Mouse (Mus musculus): Measurements from ENCODE around the gene Abhd8. TPM values are rescaled to one million over a fixed set of nuclear protein-coding genes. Genes with fewer than 3 reads are reported as not detected.

Gene Abhd8
- polyA plus RNA-seq, 1 experiment from 2014 or later: 35.4 TPM

DNA sequence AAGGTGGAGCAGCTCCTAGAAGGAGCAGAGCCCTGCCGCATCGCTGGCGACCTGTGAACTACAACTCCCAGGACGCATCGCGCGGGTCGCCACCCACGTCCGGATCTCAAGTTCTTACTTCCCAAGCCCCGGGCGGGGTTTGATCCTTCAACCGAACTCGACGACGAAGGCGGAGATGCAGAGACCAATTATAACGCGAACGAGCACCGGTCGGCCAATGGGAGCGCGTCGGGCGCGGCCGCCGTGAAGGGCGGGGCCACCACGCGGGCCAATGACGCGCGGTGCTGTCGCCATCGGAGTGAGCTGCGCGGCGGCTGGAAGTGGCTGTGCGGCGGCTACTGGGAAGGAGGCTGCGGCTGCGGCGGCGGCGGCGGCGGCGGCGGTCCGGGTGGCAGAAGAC, 5.5 kb upstream of the Abhd8 start, which contains the start of gene Dda1:
Gene Dda1, plus strand, starts transcription at position 284 of the 400 bp plus-strand sequence.
- Histone ChIP-seq H3K4me1 (replicated peaks) (peaks cover 25% of the 10 kb centered on the region), H3K9me3 (replicated peaks) (no peaks in the 10 kb centered on the region), H3K36me3 (peaks cover 35% of the 10 kb centered on the region), H3K27ac (ENCODE audit: poor library complexity, severe bottlenecking) (0 out of 2 replicates have a peak within 1 kb of the TSS, but pooled peaks have one; percentile 59), H3K9ac (peak within 1 kb of the TSS; percentile 94), H3K4me2 (peak within 1 kb of the TSS; percentile 85), H3K27me3 (replicated peaks) (no peaks in the 10 kb centered on the region), H3K4me3 (peak within 1 kb of the TSS; percentile 96)
- WGBS: under 1% methylated on average over 42 of the region's 52 CpGs
- ATAC-seq (ENCODE audit: insufficient number of reproducible peaks, low FRiP score): peak; percentile 89

DNA sequence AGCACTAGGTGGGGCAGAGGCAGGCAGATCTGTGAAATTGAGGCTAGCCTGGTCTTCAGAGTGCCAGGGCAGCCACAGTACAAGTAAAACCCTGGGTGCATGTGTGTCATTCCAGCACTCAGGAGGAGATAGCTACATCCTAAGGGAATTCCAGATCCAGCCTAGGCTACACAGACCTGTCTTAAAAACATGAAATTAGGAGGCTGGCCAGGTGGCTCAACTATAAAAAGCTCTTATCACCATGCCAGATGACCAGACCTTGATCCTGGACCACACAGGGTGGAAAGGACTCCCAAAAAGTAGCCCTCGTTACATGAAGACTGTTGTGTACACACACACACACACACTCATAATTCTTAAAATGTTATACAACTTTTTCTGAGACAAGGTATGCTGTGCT, 4.5 kb upstream of the Abhd8 start:
- no peaks in the 10 kb centered on the region for H3K9me3 ChIP-seq (replicated peaks)
- H3K4me1 ChIP-seq (replicated peaks): peaks cover 28% of the 10 kb centered on the region
- no peak overlapping the region for H3K4me2 ChIP-seq
- H3K9ac ChIP-seq: no peak overlapping the region
- H3K27me3 ChIP-seq (replicated peaks): no peaks in the 10 kb centered on the region
- peaks cover 26% of the 10 kb centered on the region for H3K36me3 ChIP-seq
- H3K4me3 ChIP-seq: no peak overlapping the region
- ATAC-seq (ENCODE audit: insufficient number of reproducible peaks, low FRiP score): no peak
- WGBS: 81% methylated on average over 1 of the region's 1 CpGs
- H3K27ac ChIP-seq (ENCODE audit: poor library complexity, severe bottlenecking): no peak overlapping the region

DNA sequence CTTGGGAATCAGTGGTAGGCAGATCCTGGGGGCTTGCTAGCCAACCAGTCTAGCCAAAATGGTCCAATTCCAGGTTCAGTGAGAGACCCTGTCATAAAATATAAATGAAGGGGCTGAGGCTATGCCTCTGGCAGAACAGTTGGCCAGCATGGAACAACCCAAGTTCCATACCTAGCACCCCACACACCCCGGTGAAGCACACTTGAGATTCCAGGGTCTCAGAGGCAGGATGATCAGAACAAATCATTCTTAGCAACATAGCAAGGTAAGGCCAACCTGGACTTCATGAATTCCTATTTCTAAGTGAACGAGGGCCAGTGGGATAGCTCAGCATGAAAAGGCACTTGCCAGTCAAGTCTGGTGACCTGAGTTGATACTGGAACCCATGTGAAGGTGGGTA, 3.7 kb upstream of the Abhd8 start:
- H3K9ac ChIP-seq: no peak overlapping the region
- WGBS: 95% methylated on average over 2 of the region's 2 CpGs
- no peak overlapping the region for H3K4me3 ChIP-seq
- H3K27me3 ChIP-seq (replicated peaks): no peaks in the 10 kb centered on the region
- H3K4me1 ChIP-seq (replicated peaks): peaks cover 36% of the 10 kb centered on the region
- H3K36me3 ChIP-seq: peaks cover 18% of the 10 kb centered on the region
- H3K4me2 ChIP-seq: no peak overlapping the region
- ATAC-seq (ENCODE audit: insufficient number of reproducible peaks, low FRiP score): no peak
- no peak overlapping the region for H3K27ac ChIP-seq (ENCODE audit: poor library complexity, severe bottlenecking)
- H3K9me3 ChIP-seq (replicated peaks): no peaks in the 10 kb centered on the region

- Histone ChIP-seq H3K36me3 (peaks cover 12% of the 10 kb centered on the region), H3K27me3 (replicated peaks) (peaks cover 8% of the 10 kb centered on the region), H3K9me3 (replicated peaks) (no peaks in the 10 kb centered on the region), H3K4me2 (no peak overlapping the region), H3K27ac (ENCODE audit: poor library complexity, severe bottlenecking) (no peak overlapping the region), H3K9ac (no peak overlapping the region), H3K4me1 (replicated peaks) (peaks cover 37% of the 10 kb centered on the region), H3K4me3 (no peak overlapping the region)
- 94% methylated on average over 5 of the region's 5 CpGs for WGBS
- ATAC-seq (ENCODE audit: insufficient number of reproducible peaks, low FRiP score): no peak
Measured at GRCm38 (mm10) chr8:71466198-71466597, 2.7 kb upstream of the Abhd8 start.

DNA sequence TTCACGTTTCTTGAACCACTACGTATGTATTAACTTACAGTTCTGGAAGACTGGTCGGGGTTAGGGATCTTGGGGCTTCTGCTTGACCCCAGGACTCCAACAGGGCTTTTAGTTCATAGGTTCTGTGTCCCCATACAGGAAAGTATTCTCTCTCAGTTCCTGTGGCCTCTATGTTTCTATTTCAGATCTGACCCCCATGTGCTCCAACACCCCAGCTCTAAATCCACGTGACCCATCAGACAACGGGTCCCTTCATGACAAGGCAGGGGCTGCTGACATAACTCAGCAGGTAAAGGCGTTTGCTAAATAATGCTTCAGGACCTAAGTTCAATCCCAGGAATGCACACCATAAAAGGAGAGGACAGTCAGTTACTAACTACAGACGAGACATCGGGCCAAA, 2.3 kb upstream of the Abhd8 start:
- Histone ChIP-seq H3K9ac (no peak overlapping the region), H3K4me2 (peak overlapping the region; percentile 93), H3K4me1 (replicated peaks) (peaks cover 35% of the 10 kb centered on the region), H3K27me3 (replicated peaks) (peaks cover 12% of the 10 kb centered on the region), H3K4me3 (peak overlapping the region; percentile 91), H3K27ac (ENCODE audit: poor library complexity, severe bottlenecking) (no peak overlapping the region), H3K9me3 (replicated peaks) (no peaks in the 10 kb centered on the region), H3K36me3 (peaks cover 12% of the 10 kb centered on the region)
- ATAC-seq (ENCODE audit: insufficient number of reproducible peaks, low FRiP score): no peak
- WGBS: 74% methylated on average over 8 of the region's 8 CpGs

GRCm38 (mm10) chr8:71464513-71465500, 1.4 kb upstream of the Abhd8 start, which contains the start of gene Mrpl34:
Gene Mrpl34 (plus strand): TSS chr8:71464959.
- Histone ChIP-seq H3K9ac (peak within 1 kb of the TSS; percentile 89), H3K27ac (ENCODE audit: poor library complexity, severe bottlenecking) (peak within 1 kb of the TSS; percentile 83), H3K27me3 (replicated peaks) (peaks cover 14% of the 10 kb centered on the region), H3K9me3 (replicated peaks) (no peaks in the 10 kb centered on the region), H3K4me1 (replicated peaks) (peaks cover 26% of the 10 kb centered on the region), H3K4me3 (peak within 1 kb of the TSS; percentile 91), H3K4me2 (peak within 1 kb of the TSS; percentile 93), H3K36me3 (peaks cover 13% of the 10 kb centered on the region)
- under 1% methylated on average over 59 of the region's 59 CpGs for WGBS
- ATAC-seq (ENCODE audit: insufficient number of reproducible peaks, low FRiP score): peak; percentile 87

GRCm38 (mm10) chr8:71462786-71463185, 669 bp downstream of the Abhd8 start:
- WGBS: 9% methylated on average over 16 of the region's 16 CpGs
- Histone ChIP-seq H3K9me3 (replicated peaks) (no peaks in the 10 kb centered on the region), H3K9ac (peak overlapping the region; percentile 89), H3K27ac (ENCODE audit: poor library complexity, severe bottlenecking) (peak overlapping the region; percentile 83; the same call in 1 of the 2 replicates), H3K27me3 (replicated peaks) (peaks cover 14% of the 10 kb centered on the region), H3K4me2 (peak overlapping the region; percentile 93), H3K4me1 (replicated peaks) (peaks cover 23% of the 10 kb centered on the region), H3K36me3 (peaks cover 33% of the 10 kb centered on the region), H3K4me3 (peak overlapping the region; percentile 91)
- 0 out of 2 replicates have a peak, but pooled peaks have one; percentile 5 for ATAC-seq (ENCODE audit: insufficient number of reproducible peaks, low FRiP score)

- H3K4me3 ChIP-seq: peak overlapping the region; percentile 91; the same call in 1 of the 2 replicates
- H3K4me1 ChIP-seq (replicated peaks): peaks cover 23% of the 10 kb centered on the region
- WGBS: 66% methylated on average over 4 of the region's 4 CpGs
- no peak overlapping the region for H3K27ac ChIP-seq (ENCODE audit: poor library complexity, severe bottlenecking)
- peaks cover 39% of the 10 kb centered on the region for H3K36me3 ChIP-seq
- no peak for ATAC-seq (ENCODE audit: insufficient number of reproducible peaks, low FRiP score)
- peak overlapping the region; percentile 93 for H3K4me2 ChIP-seq
- no peaks in the 10 kb centered on the region for H3K9me3 ChIP-seq (replicated peaks)
- peak overlapping the region; percentile 89; the same call in 1 of the 2 replicates for H3K9ac ChIP-seq
- peaks cover 17% of the 10 kb centered on the region for H3K27me3 ChIP-seq (replicated peaks)
Measured at GRCm38 (mm10) chr8:71462191-71462590, 1.3 kb downstream of the Abhd8 start.

GRCm38 (mm10) chr8:71461152-71461840, 2.2 kb downstream of the Abhd8 start:
- H3K27ac ChIP-seq (ENCODE audit: poor library complexity, severe bottlenecking): no peak overlapping the region
- H3K27me3 ChIP-seq (replicated peaks): peaks cover 25% of the 10 kb centered on the region
- H3K9ac ChIP-seq: no peak overlapping the region
- no peak overlapping the region for H3K4me3 ChIP-seq
- no peak for ATAC-seq (ENCODE audit: insufficient number of reproducible peaks, low FRiP score)
- H3K4me1 ChIP-seq (replicated peaks): peaks cover 23% of the 10 kb centered on the region
- no peaks in the 10 kb centered on the region for H3K9me3 ChIP-seq (replicated peaks)
- peaks cover 42% of the 10 kb centered on the region for H3K36me3 ChIP-seq
- no peak overlapping the region for H3K4me2 ChIP-seq
- WGBS: 61% methylated on average over 47 of the region's 47 CpGs

GRCm38 (mm10) chr8:71460716-71461115, 2.7 kb downstream of the Abhd8 start:
- Histone ChIP-seq H3K27me3 (replicated peaks) (peaks cover 30% of the 10 kb centered on the region), H3K4me3 (no peak overlapping the region), H3K36me3 (peaks cover 42% of the 10 kb centered on the region), H3K27ac (ENCODE audit: poor library complexity, severe bottlenecking) (no peak overlapping the region), H3K9ac (no peak overlapping the region), H3K4me1 (replicated peaks) (peaks cover 20% of the 10 kb centered on the region), H3K4me2 (no peak overlapping the region), H3K9me3 (replicated peaks) (no peaks in the 10 kb centered on the region)
- ATAC-seq (ENCODE audit: insufficient number of reproducible peaks, low FRiP score): no peak
- 86% methylated on average over 6 of the region's 6 CpGs for whole genome bisulfite sequencing
